In the genomic region with DNA sequence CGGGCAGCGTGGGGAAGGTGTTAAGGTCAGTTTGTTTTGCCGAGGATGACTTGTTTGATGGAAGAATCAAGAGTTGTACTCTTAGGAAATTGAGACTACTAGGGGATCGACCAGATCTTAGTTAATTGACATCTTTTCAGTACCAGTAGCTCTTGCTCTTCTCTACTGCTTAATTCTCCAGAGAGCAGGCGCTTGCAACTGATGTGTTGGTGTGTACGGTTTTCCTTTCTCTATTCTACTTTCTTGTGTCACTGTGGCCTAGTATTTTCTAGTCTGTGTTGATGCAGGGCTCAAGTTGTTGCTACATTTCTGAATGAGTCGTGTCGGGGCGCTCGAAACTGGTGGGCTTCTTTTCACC, we compare ENCODE assay signal across 7 mouse cellular contexts. TPM values are rescaled to one million over a fixed set of nuclear protein-coding genes. Genes with fewer than 3 reads are reported as not detected.
A peak's percentile ranks its signal among the peaks of the same experiment; 100 is the strongest.
DNase-seq lines count a peak whose midpoint lies in the region; ATAC-seq and TF ChIP-seq lines count a peak whose summit lies in the region.

No protein-coding gene starts in this region.

- WGBS in lung, embryonic 14.5 days, result 2% methylated on average over 10 of the region's 10 CpGs
- 9% methylated on average over 10 of the region's 10 CpGs for WGBS in limb, embryonic 10.5 days
- WGBS in olfactory bulb, adult 2 months, result 2% methylated on average over 10 of the region's 10 CpGs

- no peaks in the 10 kb centered on the region for H3K36me3 ChIP-seq in lung, embryonic 14.5 days (ENCODE audit: insufficient read depth)
- no peaks in the 10 kb centered on the region for H3K36me3 ChIP-seq in limb, embryonic 10.5 days

- ATAC-seq in lung, embryonic 14.5 days (ENCODE audit: insufficient read depth), result no peak

- no peaks in the 10 kb centered on the region; the same call in 1 of the 2 replicates for H3K4me1 ChIP-seq in lung, embryonic 14.5 days (ENCODE audit: insufficient read depth)
- H3K4me1 ChIP-seq in embryonic fibroblast, embryonic 13.5 days (ENCODE audit: control insufficient read depth, insufficient read depth, low read length), result no peaks in the 10 kb centered on the region; the same call in 1 of the 2 replicates
- peaks cover 15% of the 10 kb centered on the region for H3K4me1 ChIP-seq in limb, embryonic 10.5 days
- no peaks in the 10 kb centered on the region for H3K4me1 ChIP-seq in olfactory bulb, adult 2 months (ENCODE audit: control insufficient read depth, insufficient read depth, low read length)

- peak overlapping the region; percentile 96 for H3K9ac ChIP-seq in lung, embryonic 14.5 days

- peak overlapping the region; percentile 98 for H3K27ac ChIP-seq in lung, embryonic 14.5 days (ENCODE audit: low read depth)
- peak overlapping the region; percentile 10; the same call in 1 of the 2 replicates for H3K27ac ChIP-seq in embryonic fibroblast, embryonic 13.5 days (ENCODE audit: insufficient read depth, low read length)
- H3K27ac ChIP-seq in limb, embryonic 10.5 days, result peak overlapping the region; percentile 100
- H3K27ac ChIP-seq in olfactory bulb, adult 2 months (ENCODE audit: insufficient read depth, low read depth, low read length), result no peak overlapping the region

- DNase-seq in lung, embryonic 14.5 days, result no peak
- DNase-seq in lung, postnatal 10 days, result no peak
- no peak for DNase-seq in limb, embryonic 10.5 days (ENCODE audit: low spot score)
- no peak for DNase-seq in MN1 (ENCODE audit: low spot score)
- no peak for DNase-seq in frontal cortex, postnatal 10 days (ENCODE audit: low spot score in 2 of 2)

- no peaks in the 10 kb centered on the region for H3K9me3 ChIP-seq in lung, embryonic 14.5 days (ENCODE audit: low read depth, low read length)
- H3K9me3 ChIP-seq in limb, embryonic 10.5 days (replicated peaks), result no peaks in the 10 kb centered on the region

- TF ChIP-seq CTCF in lung, embryonic 14.5 days (IDR thresholded peaks at IDR 0.05; ENCODE audit: low read depth), result no peak
- no peak for TF ChIP-seq CTCF in embryonic fibroblast, embryonic 13.5 days (IDR thresholded peaks at IDR 0.05; ENCODE audit: borderline replicate concordance, insufficient read depth, low read length)
- no peak for TF ChIP-seq CTCF in olfactory bulb, adult 2 months (IDR thresholded peaks at IDR 0.05; ENCODE audit: insufficient read depth, low read depth, low read length)

- H3K27me3 ChIP-seq in lung, embryonic 14.5 days (ENCODE audit: insufficient read depth, low read length), result no peaks in the 10 kb centered on the region
- no peaks in the 10 kb centered on the region for H3K27me3 ChIP-seq in limb, embryonic 10.5 days (ENCODE audit: low read depth, poor library complexity, severe bottlenecking)

- TF ChIP-seq POLR2A in embryonic fibroblast, embryonic 13.5 days (IDR thresholded peaks at IDR 0.05; ENCODE audit: low read depth, low read length), result no peak
- TF ChIP-seq POLR2A in olfactory bulb, adult 2 months (IDR thresholded peaks at IDR 0.05; ENCODE audit: insufficient read depth, low read depth, low read length), result no peak

- H3K4me2 ChIP-seq in lung, embryonic 14.5 days, result peak overlapping the region; percentile 84

- peak overlapping the region; percentile 94 for H3K4me3 ChIP-seq in lung, embryonic 14.5 days (ENCODE audit: low read depth, low read length)
- H3K4me3 ChIP-seq in embryonic fibroblast, embryonic 13.5 days (ENCODE audit: insufficient read depth, low read length), result peak overlapping the region; percentile 67
- H3K4me3 ChIP-seq in limb, embryonic 10.5 days, result peak overlapping the region; percentile 95
- H3K4me3 ChIP-seq in olfactory bulb, adult 2 months (ENCODE audit: insufficient read depth, low read depth, low read length), result peak overlapping the region; percentile 100

RNA-seq across cellular contexts. Expression of a gene that starts 1.2 kb away (rescaled TPM):
- 3.6 and 3.9 TPM in 2 replicates for polyA plus RNA-seq in lung, embryonic 14.5 days (2014; fragmentation: Nextera tagmentation; extraction: Ambion mirVana)
- polyA plus RNA-seq in embryonic fibroblast, embryonic 13.5 days (2011; ENCODE audit: insufficient read length, low read depth, missing spikeins), result 3.5 and 4.9 TPM in 2 replicates
- 0.90 and 2.5 TPM in 2 replicates for polyA plus RNA-seq in limb, embryonic 10.5 days (2016; fragmentation: Nextera tagmentation; extraction: Ambion mirVana)
- not detected in 2 replicates for polyA plus RNA-seq in olfactory bulb, adult 2 months (2012; ENCODE audit: insufficient read depth, insufficient read length, low replicate concordance, missing spikeins)

RNA-seq across cellular contexts. Expression of a gene that starts 3.7 kb away (rescaled TPM):
- 26.4 and 28.5 TPM in 2 replicates for polyA plus RNA-seq in lung, embryonic 14.5 days (2014; fragmentation: Nextera tagmentation; extraction: Ambion mirVana)
- 40.3 and 48.6 TPM in 2 replicates for polyA plus RNA-seq in embryonic fibroblast, embryonic 13.5 days (2011; ENCODE audit: insufficient read length, low read depth, missing spikeins)
- polyA plus RNA-seq in limb, embryonic 10.5 days (2016; fragmentation: Nextera tagmentation; extraction: Ambion mirVana), result 22.0 and 25.2 TPM in 2 replicates
- polyA plus RNA-seq in olfactory bulb, adult 2 months (2012; ENCODE audit: insufficient read depth, insufficient read length, low replicate concordance, missing spikeins), result 98.3 TPM in 1 of 2 replicates, not detected in the other

RNA-seq across cellular contexts. Expression of a gene that starts 48.1 kb away (rescaled TPM):
- 1.3 and 1.5 TPM in 2 replicates for polyA plus RNA-seq in lung, embryonic 14.5 days (2014; fragmentation: Nextera tagmentation; extraction: Ambion mirVana)
- polyA plus RNA-seq in embryonic fibroblast, embryonic 13.5 days (2011; ENCODE audit: insufficient read length, low read depth, missing spikeins), result not detected in 2 replicates
- polyA plus RNA-seq in limb, embryonic 10.5 days (2016; fragmentation: Nextera tagmentation; extraction: Ambion mirVana), result 0.46 and 0.86 TPM in 2 replicates
- polyA plus RNA-seq in olfactory bulb, adult 2 months (2012; ENCODE audit: insufficient read depth, insufficient read length, low replicate concordance, missing spikeins), result not detected in 2 replicates
